Mouse (Mus musculus) frontal cortex, postnatal 14 days (tissue): ENCODE measurements around the gene Morn3.
A peak's percentile ranks its signal among the peaks of the same experiment; 100 is the strongest.

Source experiments
- DNase-seq, 2 experiments: peaks; one replicate each; pipeline ENCODE4 v3.0.0; 2022; ENCODE audit warnings: low spot score in 2 of 2

Morn3 gene

DNA sequence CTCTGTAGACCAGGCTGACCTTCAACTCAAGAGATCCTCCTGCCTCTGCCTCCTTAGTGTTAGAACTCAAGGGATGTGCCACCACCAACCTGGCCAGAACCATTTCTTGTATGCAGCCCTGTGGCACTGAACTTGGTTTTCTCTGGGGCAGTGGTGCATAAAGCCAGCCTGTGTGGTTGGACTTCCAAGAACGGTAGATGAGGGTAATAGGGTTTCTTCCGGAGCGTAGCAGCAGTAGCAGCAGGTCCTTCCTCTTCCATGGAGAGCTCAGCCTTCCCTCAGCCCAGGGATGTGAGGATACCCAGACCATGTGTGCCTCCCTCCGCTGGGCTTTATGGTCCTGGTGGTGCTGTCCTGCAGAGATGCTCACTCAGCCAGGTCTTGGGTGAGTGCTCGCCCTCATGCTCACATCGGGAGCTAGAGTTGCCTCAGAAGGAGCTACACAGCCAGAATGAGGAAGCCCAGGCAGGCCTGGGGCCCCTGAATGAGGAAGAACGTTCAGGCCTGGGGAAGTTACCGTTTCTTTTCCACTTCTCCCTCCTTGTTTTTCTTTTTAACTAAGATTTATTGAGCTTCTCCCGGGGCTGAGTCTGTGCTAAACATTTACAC lies 21.7 kb downstream of the Morn3 start:
- no peak for DNase-seq

DNA sequence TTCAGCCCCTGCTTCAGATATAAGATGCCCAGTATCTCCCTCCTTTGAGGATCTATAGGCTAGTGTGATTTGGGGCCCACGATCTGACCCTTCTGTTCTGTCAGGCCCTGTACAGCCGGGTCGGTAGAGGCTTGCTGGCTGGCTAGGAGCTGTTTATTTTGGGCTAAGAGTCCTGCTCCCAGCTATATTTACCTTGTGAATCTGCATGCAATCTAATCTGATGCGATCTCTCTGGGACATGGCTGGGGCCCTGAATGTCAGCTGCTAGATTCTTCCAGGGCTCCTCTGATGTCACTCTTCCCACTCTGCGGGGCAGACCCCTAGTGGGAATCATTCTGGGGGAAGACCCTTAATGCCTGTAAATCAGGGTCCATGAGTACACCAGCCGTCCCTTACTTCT lies 22.5 kb downstream of the Morn3 start:
- no peak for DNase-seq

DNA sequence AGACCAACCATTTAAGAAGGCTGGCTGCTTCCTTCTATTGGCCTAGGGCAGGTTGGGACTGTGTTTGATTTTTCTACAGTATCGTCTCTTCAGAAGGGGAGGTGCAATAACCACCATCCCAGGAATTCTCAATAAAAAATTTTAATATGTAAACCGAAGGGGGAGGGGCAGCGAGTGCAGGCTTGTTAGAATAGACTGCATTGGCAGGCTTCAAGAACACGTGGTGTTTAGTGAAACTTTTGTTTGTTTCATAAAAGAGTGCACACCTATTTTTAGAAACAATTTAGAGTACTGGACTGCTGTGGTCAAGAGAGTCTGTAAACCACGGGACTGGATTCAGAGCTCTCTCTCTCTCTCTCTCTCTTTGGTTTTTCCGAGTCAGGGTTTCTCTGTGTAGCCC lies 23.8 kb downstream of the Morn3 start:
- no peak for DNase-seq

DNA sequence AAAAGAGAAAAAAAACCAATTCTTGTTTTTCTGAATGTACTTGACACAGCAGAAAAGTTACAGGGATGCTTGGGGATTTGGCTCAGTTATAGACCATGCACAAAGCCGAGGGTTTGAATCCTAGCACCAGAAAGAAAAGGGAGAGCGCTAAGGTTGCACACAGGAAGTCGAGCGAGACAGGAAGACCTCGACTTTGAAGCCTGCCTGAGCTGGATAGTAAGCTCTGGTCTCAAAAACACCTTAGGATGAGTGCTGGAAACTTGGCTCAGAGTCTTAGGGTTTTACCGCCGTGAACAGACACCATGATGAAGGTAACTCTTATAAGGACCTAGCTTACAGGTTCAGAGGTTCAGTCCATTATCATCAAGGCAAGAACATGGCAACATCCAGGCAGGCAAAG lies 25.4 kb downstream of the Morn3 start:
- DNase-seq: no peak

DNA sequence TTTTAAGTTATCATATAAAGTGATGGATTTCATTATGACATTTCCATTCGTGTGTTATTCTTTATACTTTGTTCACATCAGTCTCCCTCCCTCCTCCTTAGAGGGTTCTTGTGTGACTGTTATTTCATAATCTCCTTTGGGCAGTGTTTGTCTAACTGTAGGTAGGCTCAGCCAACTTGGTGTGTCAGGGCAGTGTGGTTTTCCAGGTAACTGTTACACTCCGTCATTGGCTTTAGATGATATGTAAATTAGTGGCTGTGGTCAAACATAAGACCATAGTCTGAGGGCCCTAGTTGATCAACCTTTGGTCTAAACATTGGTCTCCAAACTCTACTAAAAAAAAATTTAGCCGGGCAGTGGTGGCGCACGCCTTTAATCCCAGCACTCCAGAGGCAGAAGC lies 26.4 kb downstream of the Morn3 start:
- no peak for DNase-seq

DNA sequence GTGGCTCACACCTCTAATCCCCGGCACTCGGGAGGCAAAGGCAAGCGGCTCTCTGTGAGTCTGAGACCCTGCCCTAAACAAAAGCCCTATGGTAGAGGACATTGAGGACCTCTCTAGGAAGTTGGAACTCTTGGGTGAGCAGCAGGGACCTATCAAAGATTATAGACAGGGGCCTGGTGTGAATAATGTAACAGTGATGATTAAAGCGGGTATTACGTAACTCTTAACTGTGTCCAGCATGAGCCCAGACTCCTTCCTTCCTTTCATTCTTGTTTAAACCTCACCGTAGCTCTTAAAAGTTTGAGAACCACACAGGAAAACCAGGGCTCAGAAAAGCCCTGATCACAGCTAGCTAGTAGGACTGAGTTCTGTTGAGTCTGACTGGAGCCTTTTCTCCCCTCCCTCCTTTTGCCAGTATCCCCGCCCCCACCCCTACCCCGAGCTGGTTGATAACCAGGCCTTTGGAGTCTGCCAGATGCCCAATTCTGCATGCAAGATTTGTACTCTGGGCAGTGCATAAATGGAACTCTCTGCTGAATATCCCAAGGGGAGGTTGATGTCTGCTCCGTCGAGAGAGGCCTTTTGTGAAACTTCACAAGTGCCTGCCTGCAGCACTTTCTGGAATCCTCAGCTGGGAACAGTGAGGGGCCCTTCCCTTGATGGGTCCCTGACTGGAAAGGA lies 27.3 kb downstream of the Morn3 start:
- DNase-seq: no peak

- no peak for DNase-seq
Observed at GRCm38 (mm10) chr5:123017504-123017903, 29.3 kb downstream of the Morn3 start.

GRCm38 (mm10) chr5:123015915-123016314 lies 30.9 kb downstream of the Morn3 start:
- no peak for DNase-seq

DNA sequence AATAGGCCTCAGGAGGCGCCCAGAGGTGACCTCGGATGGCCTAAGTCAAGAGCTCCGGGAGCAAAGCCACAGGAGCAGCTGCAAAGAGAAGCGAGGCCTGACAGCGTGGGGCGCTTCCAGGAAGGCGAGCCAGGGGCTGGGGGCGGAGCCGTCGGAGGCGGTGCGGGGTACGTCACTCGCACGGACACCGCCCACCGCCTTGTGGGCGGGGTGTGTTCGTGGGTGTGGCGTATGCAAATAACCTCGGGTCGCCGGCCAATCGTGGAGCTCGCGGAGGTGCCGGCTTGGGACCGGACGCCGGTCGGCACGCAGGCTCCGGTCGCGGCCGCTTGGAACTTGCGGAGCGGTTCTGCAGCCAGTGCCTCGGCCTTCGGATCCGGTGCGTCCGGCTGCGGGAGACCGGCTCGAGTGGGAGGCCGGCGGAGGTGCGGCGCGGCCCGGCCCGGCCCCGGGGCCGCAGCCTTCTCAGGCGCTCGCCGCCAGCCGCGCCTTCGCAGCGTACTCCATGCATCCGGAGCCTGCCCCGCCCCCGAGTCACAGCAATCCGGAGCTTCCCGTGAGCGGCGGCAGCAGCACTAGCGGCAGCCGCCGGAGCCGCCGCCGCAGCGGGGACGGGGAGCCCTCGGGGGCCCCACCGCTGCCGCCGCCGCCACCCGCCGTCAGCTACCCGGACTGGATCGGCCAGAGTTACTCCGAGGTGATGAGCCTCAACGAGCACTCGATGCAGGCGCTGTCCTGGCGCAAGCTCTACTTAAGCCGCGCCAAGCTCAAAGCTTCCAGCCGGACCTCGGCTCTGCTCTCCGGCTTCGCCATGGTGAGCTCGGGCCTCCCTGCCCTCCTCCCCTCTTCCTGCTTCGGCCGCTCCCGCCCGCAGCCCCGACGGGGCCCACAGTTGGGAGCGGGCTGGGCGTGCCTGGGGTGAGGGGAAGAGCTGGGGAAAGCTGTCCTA lies 31.8 kb downstream of the Morn3 start, which contains the start of gene Orai1:
TSS of gene Orai1 (plus strand) at position 322 of the 949 bp plus-strand sequence.
- DNase-seq: peak; percentile 93 to 95

DNA sequence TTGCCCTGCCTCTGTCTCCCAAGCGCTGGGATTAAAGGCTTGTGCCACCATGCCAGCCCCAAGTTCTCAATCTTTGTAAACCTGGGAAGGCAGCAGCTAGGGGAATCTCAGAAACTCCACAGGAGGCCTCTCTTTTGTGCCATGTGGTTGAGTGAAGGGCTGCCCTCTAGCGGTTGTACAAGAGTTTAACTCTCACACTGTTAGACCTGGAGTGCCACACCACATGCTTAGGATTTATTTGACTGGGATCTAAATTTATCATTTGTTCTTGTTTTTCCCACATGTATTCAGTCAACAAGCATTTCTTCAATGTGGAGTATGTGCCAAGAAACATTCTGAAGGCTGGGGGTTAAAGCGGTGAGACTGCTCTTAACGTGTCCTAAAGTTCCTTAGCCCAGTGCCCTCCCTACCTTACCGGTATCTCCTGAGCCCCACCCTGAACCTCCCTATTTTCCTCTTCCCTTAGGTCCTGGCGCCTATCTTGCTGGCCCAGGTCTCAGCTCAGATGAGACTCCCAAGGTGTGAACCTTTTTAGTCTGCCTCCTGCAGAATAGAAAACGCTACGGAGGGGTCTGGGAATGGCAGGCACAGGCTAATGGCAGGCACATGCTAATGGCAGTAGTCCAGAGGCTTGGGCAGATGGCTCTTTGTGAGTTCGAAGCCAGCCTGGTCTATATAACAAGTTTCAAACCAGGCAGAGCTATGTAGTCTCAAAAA lies 33.1 kb downstream of the Morn3 start:
- peak; percentile 36 to 54 for DNase-seq

- no peak for DNase-seq
Observed at GRCm38 (mm10) chr5:123011705-123012104, 35.1 kb downstream of the Morn3 start.

DNA sequence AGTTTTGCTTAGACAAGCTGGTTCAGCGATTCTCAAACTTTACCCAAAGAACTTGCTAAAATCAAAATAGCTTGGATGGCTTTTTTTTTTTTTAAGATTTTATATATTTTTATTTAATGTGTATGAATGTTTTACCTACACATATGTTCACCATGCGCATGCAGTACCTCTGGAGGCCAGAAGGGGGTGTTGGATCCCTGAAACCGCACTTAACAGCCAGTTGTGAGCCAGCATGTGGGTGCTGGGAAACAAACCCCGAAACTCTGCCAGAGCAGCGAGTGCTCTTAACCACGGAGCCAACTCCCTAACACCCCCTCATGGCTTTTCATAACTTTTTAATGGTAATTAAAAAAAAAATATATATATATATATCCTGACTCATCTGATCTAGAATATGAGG lies 36.0 kb downstream of the Morn3 start:
- DNase-seq: no peak

GRCm38 (mm10) chr5:123009873-123010272 lies 36.9 kb downstream of the Morn3 start:
- no peak for DNase-seq

DNA sequence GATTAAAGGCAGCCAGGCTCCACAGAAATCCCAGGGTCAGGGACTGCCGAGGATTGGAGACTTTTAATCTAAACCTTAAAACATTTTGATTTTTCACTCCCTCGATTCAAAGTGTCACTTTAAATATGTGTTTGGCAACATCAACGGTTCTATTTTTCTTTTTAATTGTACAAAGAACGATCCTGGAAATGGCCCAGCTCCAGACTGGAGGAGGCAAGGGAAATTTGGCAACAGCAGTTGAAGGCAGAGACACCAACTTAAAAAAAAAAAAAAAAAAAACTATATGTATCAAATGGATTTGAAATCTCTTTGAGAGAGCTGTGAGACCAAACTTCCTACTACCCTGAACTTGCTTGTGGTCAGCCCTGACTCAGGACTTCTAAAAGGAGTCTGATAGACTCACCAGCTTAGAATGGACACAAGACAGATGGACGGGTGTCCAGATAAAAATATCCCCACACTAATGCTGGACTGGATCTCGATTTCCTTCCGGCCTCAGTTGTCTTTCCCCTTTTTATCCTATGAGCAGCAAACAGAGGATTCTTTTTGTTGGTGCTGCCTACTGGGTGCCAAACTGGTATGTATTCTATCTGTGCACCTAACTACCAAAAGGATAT lies 37.8 kb downstream of the Morn3 start:
- DNase-seq: no peak

DNA sequence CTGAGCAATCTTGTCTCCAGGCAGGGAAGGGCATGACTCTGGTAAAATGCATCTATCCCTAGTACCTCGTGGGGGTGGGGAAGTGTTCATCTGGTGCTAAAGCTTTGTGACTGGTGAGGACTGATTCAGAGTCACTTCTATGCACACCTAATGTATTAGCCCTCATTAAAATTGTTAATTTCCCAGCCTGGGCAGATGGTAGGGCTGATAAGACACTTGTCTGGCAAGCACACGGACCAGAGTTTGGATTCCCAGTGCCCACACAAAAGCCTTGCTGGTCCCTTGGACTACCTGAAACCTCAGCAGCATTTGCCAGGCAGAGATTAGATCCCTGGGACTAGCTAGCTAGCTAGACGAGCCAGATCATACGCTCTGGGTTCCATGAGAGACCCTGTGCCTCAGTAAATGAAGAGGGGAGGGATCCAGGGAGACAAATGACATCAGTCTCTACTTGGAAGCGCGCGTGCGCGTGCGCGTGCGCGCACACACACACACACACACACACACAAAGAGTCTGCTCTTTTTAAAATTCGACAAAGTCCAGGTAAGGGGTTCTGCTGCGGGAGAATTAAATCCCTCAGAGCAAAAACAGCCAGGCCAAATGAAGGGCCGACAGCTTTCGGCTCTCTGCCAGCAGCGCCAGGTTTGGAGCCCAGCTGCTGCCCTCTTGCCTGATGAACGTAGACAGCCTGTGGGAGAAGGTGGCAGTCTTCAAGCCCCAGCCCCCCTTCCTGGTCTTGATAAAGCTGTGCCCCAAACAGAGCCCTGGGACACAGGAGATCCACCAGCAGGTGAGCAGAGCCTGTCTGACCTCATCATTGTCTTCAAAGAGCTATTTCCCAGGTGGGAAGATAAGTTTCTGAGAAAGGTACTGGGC lies 40.9 kb downstream of the Morn3 start:
- DNase-seq: no peak

DNA sequence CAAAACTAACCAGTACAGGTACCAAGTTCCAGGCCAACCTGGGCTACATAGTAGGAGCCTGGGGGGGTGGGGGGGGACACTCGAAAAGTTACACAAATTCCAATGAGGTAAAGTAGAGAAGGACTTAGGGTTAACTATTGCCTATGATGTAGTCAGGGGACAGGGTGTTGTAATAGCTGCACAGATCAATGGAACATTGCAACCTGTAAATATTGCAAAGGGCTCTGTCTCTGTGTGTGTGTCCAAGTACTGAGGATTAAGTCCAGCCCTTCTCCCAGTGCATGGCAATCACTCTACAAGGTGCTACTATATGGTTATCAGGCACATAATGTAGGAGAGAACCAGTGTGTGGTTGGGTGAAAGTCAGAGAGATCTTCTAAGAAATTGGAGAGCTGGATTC lies 45.9 kb downstream of the Morn3 start:
- no peak for DNase-seq

DNA sequence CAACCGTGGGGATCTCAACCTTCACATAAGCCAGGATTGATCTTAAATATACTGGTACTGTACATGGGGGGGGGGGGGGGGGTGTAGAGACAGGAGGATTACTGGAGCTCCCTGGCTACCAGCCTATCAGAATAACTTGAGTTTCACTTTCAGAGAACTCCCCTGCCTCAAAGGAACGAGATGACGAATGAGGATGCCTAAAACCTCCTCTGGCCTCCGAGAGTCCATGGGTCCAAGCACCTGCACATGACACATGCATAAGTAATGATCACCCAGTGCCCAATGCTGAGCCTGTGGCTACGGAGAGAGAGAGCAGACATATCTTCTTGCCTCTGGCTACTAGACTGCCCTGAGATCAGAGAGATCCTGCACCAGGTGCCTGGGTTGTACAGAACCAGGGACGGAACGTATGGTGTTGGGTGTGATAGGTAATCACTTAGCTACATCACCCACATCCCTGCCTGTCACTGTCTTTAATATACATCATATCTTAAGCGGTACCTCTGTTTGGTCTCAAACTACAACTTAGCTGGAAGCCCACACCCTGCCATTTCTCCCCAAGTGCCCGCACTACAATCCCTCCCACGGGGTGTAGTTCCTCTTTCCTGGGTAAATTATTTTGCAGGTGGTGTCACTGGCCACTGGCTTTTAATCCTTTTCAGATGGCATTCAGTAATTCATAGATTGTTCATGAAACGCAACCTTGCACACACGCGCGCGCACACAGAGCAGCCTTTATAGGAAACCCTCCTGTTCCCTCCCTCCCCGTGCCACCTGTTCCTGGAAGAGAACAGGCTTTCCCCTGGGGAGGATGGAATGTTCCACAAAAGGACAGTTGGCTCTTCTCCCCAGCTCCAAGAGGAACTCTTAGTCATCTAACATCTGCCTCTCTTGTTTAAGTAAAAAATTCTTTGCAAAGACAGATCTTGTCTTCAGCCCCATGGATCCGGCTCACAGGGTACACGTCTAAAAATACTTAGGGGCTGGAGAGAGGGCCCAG lies 49.3 kb downstream of the Morn3 start:
- DNase-seq: no peak

DNA sequence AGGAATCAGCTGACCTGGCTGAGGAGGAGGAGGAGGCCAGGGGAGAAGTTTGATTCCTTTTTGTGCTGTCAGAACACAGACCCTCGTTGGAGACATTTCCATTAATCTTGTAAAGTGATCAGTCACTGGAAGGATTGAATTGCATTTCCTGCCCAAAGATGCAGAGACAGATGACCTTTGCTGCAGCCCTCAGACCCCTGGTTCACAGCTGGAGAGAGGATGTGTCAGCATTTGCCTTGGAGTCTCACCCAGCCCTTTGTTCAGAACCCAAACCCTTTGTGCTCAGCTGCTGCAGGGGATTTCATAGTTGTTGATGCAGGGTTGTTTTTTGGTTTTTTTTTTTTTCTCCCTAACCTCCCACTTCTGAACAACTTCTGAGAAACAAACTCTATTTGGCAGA lies 51.9 kb downstream of the Morn3 start:
- no peak for DNase-seq

DNA sequence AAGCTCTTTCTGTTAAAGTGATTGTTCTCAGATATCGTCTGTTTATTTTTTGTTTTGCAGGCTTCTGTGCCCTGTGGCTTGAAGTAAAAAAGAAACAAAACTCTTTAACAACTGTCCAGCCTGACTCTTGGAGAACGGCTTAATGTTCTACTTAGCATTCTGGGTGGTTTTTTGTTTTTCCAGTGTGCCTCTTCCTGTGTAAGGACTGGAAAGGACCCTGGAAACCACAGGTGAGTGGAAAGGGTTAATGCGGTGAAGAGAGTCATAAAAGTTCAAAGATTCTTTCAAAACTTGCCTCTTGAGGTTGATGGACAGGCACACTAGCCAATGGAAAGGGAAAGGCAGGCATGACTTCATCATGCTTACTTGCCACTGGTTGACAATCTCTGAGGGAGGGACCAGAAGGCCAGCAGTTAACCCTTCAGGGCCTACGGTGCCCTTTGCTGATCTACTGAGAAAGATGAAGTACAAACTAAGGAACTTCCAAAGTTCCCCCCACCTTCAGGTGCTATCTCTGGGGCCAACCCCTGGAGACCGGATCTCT lies 52.4 kb downstream of the Morn3 start:
- peak; percentile 79 to 80 for DNase-seq
